Mouse (Mus musculus): Measurements from ENCODE around the gene Map3k20.

- no peak for TF ChIP-seq CTCF (IDR thresholded peaks at IDR 0.05; ENCODE audit: extremely low read depth, insufficient read length, insufficient replicate concordance, low read depth, low read length)
- no peak for TF ChIP-seq POLR2A (IDR thresholded peaks at IDR 0.05; ENCODE audit: low read depth, low read length)
Measured at GRCm38 (mm10) chr2:72326491-72326890, 41.1 kb downstream of the Map3k20 start.
